Mouse (Mus musculus): ENCODE measurements around the gene Dpf2.

DNA sequence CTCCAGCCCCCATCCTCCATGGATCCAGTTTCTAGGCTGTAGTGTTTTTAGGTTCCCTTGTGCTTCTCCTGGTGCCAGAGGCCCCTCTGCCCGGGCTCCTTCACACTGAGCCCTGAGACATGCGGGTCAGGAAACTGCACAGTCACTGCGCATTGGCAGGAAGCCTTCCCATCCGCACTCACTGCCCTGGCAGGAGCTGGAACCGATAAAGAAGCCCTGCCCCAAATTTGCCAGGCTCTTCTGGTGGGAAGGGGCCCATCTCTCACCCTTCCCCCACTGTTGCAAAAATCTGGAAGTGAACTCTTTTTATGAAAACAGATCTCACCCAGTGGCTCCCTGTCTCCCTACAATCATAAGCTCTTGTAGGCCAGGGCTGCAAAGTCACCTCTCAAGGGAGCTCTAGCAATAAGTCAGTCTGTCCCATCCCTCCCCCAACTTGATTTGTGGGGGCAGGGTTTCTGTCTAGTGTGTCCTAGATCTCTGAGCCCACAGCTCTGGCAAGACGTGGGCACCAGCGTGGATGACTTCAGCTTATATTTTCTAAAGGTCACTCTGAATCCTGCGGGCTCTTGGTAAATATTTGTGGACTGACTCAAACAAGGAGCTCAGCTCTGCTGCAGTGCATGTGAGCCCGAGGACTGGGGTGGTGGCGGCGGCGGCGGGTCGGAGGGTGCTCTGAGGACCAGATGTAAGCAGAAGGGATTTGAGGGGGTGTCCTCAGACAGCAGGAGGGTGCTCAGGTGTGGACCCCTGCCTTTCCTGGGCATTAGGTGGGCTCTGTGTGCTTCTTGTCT is 64.6 kb downstream of the Dpf2 start:
- TF ChIP-seq MYOD1 (IDR thresholded peaks at IDR 0.05; ENCODE audit: control insufficient read depth, insufficient read length, low read depth) (no peak), CTCF (IDR thresholded peaks at IDR 0.05; ENCODE audit: control insufficient read depth, insufficient read depth, insufficient read length) (no peak), USF1 (IDR thresholded peaks at IDR 0.05; ENCODE audit: low read depth) (no peak)
